Mouse (Mus musculus) naive thymus-derived CD4-positive, alpha-beta T cell, adult 2 months (primary cell): ENCODE data around the gene Ccr9.
"Not testable (repeated sequence)": the region's sequence is repeated elsewhere in the genome, so short reads cannot be mapped to it uniquely, and the experiment has no call there.

Experiments
- DNase-seq: peaks from one replicate; pipeline ENCODE4 v3.0.0-alpha.2; 2011; ENCODE audit warnings: low read depth

Ccr9 gene

GRCm38 (mm10) chr9:123716301-123716700 is 38.1 kb downstream of the Ccr9 start:
- DNase-seq, result peak; percentile 45

DNA sequence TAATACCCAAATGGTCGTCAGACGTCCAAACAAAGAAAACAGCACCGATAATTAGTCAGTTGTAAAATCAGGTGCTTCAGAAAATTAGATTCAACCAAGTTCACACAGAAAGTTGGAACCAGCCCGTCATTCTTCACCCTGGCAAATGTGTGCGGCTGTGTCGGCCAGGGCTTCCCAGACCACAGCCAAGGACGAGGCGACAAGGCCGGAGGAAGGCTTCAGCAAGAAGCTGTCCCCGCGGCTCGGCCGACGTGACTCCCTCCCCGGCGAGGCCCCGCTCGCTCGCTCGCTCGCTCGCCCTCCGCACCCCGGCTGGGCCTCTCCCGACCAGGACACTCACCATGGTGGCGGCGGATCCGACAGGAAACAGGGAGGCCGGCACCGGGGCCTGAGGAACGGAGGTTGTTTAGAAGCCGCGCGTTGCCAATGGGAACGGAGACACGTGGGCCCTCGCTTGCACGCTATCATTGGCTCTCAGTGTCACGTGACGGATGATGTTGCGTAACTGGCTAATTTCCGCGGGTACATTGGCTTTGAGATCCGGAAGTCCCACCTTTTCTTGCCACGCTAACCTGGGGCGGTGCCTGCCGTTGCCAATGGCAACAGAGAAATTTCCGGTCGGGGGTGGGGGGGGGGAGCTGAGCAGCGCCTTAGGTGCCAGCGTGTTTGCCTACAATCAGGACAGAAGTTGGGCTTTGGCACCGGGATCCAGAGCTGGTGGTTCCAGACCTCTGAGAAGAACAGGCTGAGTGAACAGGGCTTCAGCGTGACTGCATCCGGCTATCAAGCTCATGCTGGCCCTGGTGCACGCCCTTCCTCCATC is 39.2 kb downstream of the Ccr9 start, which contains the start of gene Lztfl1:
Gene Lztfl1, minus strand, starts transcription at position 512 of the 823 bp plus-strand sequence.
- peak; percentile 99 for DNase-seq

GRCm38 (mm10) chr9:123722737-123723493 is 44.7 kb downstream of the Ccr9 start:
- peak; percentile 48 for DNase-seq

DNA sequence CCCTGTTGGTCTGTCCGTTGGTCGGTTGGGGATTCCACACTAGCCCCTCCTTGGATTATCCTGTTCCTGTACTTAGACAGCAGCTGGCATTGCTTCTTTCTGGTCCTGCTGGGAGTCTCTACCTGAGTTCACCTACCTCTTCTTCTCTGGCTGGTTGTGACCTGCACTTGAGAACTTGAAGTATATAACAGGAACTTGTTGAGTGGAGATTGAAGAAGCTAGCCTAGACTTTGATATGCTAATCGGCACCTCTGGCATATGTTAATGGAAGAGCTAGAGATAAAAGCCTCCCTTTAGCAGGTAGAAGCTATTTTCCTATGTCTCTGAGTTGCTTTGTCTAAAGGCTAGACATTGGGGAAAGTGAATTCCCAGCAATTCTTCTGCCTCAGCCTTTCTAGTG is 53.0 kb downstream of the Ccr9 start:
- DNase-seq, result no peak

- peak; percentile 46 for DNase-seq
These were observed 55.9 kb downstream of the Ccr9 start for GRCm38 (mm10) chr9:123734133-123734532.

GRCm38 (mm10) chr9:123740799-123741198 is 62.6 kb downstream of the Ccr9 start:
- no peak for DNase-seq

DNA sequence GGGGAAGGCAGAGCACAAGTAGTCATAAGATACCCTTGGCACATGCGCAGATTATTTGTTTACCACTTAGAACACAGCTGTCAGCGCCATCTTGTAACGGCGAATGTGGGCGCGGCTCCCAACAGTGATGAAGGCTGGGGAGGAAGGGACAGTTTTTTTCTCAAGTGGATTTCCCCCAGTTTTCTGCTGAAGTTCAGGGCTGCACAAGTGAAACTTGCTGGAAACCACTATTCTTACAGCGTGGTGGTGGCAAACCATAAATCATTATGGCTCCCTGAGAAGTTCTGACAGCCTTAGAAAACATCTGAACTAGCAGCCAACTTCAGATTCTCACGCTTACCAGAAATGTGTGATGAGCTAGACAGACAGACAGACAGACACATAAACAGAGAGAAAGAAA is 71.4 kb downstream of the Ccr9 start:
- not testable (repeated sequence) for DNase-seq

GRCm38 (mm10) chr9:123754333-123754732 is 76.1 kb downstream of the Ccr9 start:
- peak; percentile 92 for DNase-seq

DNA sequence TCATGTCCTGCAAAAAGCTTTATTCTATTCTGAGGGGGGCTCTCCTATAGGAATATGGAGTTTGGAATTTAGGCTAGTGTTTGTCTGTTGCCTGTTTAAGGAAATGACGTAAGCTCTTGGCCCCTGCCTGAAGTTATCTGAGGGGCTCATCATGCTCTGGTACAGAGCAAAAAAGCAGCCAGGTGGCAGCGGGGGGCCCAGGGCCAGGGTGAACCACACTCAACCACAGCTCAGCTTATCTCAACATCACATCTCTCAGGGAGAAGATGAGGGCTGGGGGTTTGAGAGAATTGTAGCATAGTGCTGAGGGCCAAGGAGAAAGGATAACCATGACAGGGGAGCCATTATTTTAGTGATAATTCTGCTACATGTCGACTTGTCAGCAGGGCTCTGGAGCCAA is 78.5 kb downstream of the Ccr9 start:
- peak; percentile 56 for DNase-seq

GRCm38 (mm10) chr9:123757326-123757725 is 79.1 kb downstream of the Ccr9 start:
- DNase-seq, result no peak

DNA sequence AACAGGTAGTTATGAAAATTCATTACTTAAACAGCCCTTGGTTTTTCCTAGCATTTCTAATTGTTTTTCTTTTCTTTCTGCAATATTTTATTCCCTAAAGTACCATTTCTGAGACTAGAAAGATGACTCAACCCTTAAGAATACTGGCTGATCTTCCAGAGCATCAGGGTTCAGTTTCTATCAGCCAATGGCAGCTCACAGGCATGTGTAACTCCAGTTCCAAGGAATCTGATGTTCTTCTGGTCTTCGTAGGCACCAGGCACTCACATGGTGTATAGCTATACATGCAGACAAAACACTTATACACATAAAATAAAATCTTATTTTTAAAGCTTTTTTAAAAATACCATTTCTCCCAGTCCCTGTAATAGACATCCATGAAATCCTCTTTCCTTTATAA is 79.9 kb downstream of the Ccr9 start:
- no peak for DNase-seq

DNA sequence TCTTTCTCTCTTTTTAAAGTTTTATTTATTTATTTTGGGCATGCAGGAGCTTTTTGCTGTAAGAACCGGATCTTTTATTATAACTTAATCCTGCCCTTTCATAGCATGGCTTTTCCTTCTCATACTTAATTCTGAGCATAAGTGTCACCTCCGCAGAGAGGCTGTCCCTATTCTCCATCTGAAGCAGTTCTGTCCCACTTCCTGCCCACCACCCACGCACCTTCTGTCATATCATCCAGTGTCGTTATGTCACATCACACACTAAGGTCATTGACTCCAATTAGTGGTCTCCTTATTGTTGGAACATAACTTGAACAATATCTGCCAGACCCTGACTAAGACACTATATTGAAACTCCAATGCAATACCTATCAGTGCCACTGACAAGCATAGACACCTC is 80.4 kb downstream of the Ccr9 start:
- DNase-seq, result peak; percentile 53

- peak; percentile 56 for DNase-seq
These were observed 82.6 kb downstream of the Ccr9 start for GRCm38 (mm10) chr9:123760806-123761205.

DNA sequence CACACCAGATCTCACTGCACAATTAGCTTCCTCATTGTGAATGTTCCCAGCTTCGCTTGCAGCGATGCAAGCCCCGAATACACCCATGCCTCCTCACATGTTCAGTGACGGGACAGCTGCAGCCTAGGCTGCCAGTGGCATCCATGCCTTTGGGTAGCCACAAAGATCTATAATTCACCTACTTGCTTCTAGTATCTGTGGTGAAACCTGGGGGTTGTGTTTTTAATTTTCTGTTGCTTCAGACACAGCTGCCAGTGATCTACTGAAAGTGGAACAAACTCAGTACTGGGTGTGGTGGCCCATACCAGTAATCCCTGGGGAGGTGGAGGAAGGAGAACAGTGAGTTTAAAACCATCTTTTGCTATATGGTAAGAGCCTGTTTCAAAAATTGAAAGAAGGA is 84.6 kb downstream of the Ccr9 start:
- no peak for DNase-seq

DNA sequence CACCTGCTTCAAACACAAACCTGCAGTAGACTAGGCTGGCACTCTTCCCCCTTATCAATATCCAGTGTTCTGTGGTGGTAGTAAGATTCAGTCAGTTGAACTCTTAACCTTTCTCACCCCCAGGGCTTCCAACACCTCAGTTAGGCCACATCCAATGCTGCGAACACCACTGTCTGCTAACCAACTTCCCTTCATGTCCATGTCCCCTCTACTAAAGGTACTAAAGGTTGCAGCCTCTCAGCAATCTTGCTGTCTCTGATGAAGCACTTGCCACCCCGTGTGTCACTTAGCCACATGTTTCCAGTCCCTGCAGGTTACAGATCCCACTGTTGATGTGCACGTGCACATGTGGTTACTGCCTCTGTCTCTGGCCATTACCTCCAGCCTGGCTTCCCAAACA is 85.5 kb downstream of the Ccr9 start:
- DNase-seq, result no peak

- no peak for DNase-seq
These were observed 88.8 kb downstream of the Ccr9 start for GRCm38 (mm10) chr9:123766996-123767395.

DNA sequence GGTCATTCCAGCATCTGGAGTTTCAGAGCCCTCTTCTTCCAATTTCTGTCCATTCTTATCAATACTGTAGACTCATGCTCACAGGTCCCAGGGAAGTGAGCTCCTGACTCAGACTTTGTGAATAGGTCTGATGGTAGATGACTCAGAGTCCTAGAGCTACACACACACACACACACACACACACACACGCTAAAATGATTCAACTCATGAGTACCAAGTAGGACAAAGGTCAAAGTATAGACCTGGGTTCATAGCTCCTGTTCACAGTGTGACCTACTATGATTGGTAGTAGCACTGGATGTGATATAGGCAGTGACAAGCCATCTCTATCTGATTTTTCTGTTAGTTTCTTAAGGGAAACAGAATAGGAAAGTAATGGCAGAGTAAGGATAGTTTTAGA is 90.2 kb downstream of the Ccr9 start:
- no peak for DNase-seq

GRCm38 (mm10) chr9:123769532-123769931 is 91.3 kb downstream of the Ccr9 start:
- DNase-seq, result peak; percentile 58

GRCm38 (mm10) chr9:123773299-123773698 is 95.1 kb downstream of the Ccr9 start:
- peak; percentile 60 for DNase-seq

- no peak for DNase-seq
These were observed 110.8 kb downstream of the Ccr9 start for GRCm38 (mm10) chr9:123788855-123789529.

DNA sequence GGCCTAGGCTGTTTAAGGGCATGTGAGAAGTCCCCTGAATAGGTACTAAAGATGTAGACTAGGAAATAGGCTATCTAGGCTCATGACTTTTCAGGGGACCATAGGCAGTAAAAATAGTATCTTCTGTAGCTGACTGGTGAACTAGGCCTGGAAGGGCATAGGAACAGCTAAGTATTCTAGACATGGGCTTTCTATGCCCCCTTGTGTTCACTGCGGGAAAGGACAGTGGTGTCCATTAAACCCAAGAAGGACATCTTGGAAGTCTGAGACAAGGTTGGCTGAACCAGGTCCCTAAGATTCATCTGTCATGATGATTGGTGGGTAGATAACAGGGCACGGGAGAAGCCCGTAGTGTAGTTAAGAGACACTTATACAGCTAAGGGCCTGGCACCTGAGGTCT is 117.9 kb downstream of the Ccr9 start:
- peak; percentile 79 for DNase-seq

GRCm38 (mm10) chr9:123801527-123801926 is 123.3 kb downstream of the Ccr9 start:
- DNase-seq, result no peak

- DNase-seq, result no peak
These were observed 124.2 kb downstream of the Ccr9 start for GRCm38 (mm10) chr9:123802421-123802820.
